Mouse (Mus musculus): ENCODE results near the gene Oscp1. TPM values are rescaled to one million over a fixed set of nuclear protein-coding genes. Genes with fewer than 3 reads are reported as not detected.
A peak's percentile ranks its signal among the peaks of the same experiment; 100 is the strongest.

The Oscp1 gene
- polyA plus RNA-seq, 1 experiment from 2014 or later = 11.8 TPM

GRCm38 (mm10) chr4:126104261-126105075 is 46.1 kb downstream of the Oscp1 start:
- peak overlapping the region; percentile 87 for H3K9ac ChIP-seq (replicated peaks; ENCODE audit: low read depth)
- TF ChIP-seq CTCF (IDR thresholded peaks at IDR 0.05) = no peak
- TF ChIP-seq EP300 (IDR thresholded peaks at IDR 0.05) = no peak
- H3K4me1 ChIP-seq (ENCODE audit: insufficient read depth, low read depth, low read length) = peaks cover 38% of the 10 kb centered on the region
- ATAC-seq = peak; percentile 0; the same call in 1 of the 2 replicates
- H3K4me2 ChIP-seq (replicated peaks; ENCODE audit: low read depth, low read length) = peak overlapping the region; percentile 71
- no peaks in the 10 kb centered on the region for H3K9me3 ChIP-seq (ENCODE audit: low read length)
- peak overlapping the region; percentile 93 for H3K4me3 ChIP-seq (ENCODE audit: low read depth, low read length)
- peak overlapping the region; percentile 97 for H3K27ac ChIP-seq (ENCODE audit: low read length)
- WGBS = 2% methylated on average over 34 of the region's 34 CpGs
- H3K27me3 ChIP-seq (replicated peaks; ENCODE audit: insufficient read depth, low read length) = no peaks in the 10 kb centered on the region
- H3K36me3 ChIP-seq (ENCODE audit: insufficient read depth, low read length) = no peaks in the 10 kb centered on the region
- peak; percentile 60 for DNase-seq (ENCODE audit: low spot score)

GRCm38 (mm10) chr4:126105131-126105783 is 46.9 kb downstream of the Oscp1 start:
- Histone ChIP-seq H3K9me3 (ENCODE audit: low read length) (no peaks in the 10 kb centered on the region), H3K4me1 (ENCODE audit: insufficient read depth, low read depth, low read length) (peaks cover 43% of the 10 kb centered on the region), H3K4me3 (ENCODE audit: low read depth, low read length) (peak overlapping the region; percentile 93; the same call in 1 of the 2 replicates), H3K4me2 (replicated peaks; ENCODE audit: low read depth, low read length) (peak overlapping the region; percentile 71), H3K36me3 (ENCODE audit: insufficient read depth, low read length) (no peaks in the 10 kb centered on the region), H3K9ac (replicated peaks; ENCODE audit: low read depth) (peak overlapping the region; percentile 87; the same call in 1 of the 2 replicates), H3K27ac (ENCODE audit: low read length) (no peak overlapping the region), H3K27me3 (replicated peaks; ENCODE audit: insufficient read depth, low read length) (no peaks in the 10 kb centered on the region)
- DNase-seq (ENCODE audit: low spot score) = no peak
- no peak for ATAC-seq
- 66% methylated on average over 7 of the region's 7 CpGs for WGBS
- TF ChIP-seq EP300 (IDR thresholded peaks at IDR 0.05) (no peak), CTCF (IDR thresholded peaks at IDR 0.05) (no peak)

DNA sequence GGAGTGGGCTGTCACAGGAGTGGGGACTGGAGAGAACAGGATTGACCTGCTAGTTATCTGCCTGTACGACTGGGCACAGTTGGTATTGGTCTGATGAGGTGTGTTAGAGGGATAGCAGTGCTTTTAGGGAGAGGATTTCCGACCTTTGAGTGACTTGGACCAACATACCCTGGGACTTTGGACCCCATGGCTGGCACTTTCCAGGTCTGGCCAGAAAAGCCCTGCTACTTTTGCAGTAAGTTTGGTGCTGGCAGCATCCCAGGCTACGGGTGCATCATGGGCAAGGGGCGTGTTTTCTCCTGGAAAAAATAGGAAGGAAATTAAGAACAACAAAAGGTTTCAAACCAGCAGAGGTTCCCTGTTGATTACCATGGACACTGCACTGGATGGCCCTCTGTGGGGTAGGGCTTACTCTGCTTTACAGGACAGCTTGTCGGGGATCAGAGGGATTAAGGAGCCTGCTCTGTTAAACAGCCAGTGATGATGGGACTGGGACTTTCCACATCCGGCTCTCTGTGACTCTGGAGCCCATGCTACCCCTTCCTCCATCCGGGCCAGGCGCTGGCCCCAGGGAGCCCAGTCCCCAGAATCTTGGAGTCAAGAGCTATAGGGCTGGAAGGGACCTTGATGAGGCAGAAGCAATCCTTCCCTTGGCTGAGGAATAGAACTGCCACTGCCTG is 49.8 kb downstream of the Oscp1 start:
- Histone ChIP-seq H3K4me2 (replicated peaks; ENCODE audit: low read depth, low read length) (no peak overlapping the region), H3K36me3 (ENCODE audit: insufficient read depth, low read length) (no peaks in the 10 kb centered on the region), H3K4me3 (ENCODE audit: low read depth, low read length) (no peak overlapping the region), H3K9ac (replicated peaks; ENCODE audit: low read depth) (no peak overlapping the region), H3K9me3 (ENCODE audit: low read length) (no peaks in the 10 kb centered on the region), H3K27ac (ENCODE audit: low read length) (0 out of 2 replicates have a peak overlapping the region, but pooled peaks have one; percentile 7), H3K27me3 (replicated peaks; ENCODE audit: insufficient read depth, low read length) (no peaks in the 10 kb centered on the region), H3K4me1 (ENCODE audit: insufficient read depth, low read depth, low read length) (peaks cover 41% of the 10 kb centered on the region; the same call in 1 of the 2 replicates)
- ATAC-seq (no peak), DNase-seq (ENCODE audit: low spot score) (no peak)
- no peak for TF ChIP-seq CTCF (IDR thresholded peaks at IDR 0.05)
- no peak for TF ChIP-seq EP300 (IDR thresholded peaks at IDR 0.05)
- 59% methylated on average over 8 of the region's 8 CpGs for WGBS

DNA sequence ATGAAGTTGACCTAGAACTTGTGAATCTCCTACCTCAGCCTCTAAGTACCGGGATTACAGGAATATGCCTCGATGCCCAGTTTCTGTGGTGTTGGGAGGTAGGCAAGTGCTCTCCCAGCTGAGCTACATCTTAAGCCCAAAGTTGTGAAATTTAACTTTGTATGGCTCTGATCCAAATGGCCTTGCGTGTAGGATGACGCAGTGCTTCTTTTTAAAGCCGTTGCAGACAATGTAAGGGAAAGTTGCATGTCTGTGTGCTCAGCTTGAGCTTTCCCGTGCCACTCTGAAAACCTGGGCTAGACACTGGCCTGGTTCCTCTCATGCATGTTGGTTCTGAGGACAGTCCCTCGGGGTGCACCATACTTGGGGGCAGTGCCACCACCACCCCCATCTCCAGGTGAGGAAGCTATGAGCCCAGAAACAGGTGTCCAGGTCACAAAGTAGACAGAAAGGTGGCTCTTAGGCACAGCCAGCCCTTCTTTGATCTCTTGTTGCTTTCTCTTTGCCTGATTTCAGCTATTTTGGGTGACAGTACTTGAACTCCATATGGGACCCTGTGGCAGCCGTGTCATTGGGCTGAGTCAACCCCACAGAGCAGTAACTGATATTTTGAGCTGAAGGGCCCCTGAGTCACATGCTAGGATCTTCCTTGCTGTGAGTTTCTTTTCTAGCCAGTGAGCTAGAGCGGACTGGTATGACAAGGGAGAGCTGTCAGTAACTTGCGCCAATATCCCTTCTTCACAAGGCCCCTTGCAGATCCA is 51.4 kb downstream of the Oscp1 start:
- Histone ChIP-seq H3K9ac (replicated peaks; ENCODE audit: low read depth) (no peak overlapping the region; the same call in 1 of the 2 replicates), H3K36me3 (ENCODE audit: insufficient read depth, low read length) (no peaks in the 10 kb centered on the region), H3K4me3 (ENCODE audit: low read depth, low read length) (no peak overlapping the region; the same call in 1 of the 2 replicates), H3K9me3 (ENCODE audit: low read length) (no peaks in the 10 kb centered on the region), H3K4me2 (replicated peaks; ENCODE audit: low read depth, low read length) (peak overlapping the region; percentile 44), H3K27me3 (replicated peaks; ENCODE audit: insufficient read depth, low read length) (no peaks in the 10 kb centered on the region), H3K4me1 (ENCODE audit: insufficient read depth, low read depth, low read length) (peaks cover 38% of the 10 kb centered on the region; the same call in 1 of the 2 replicates), H3K27ac (ENCODE audit: low read length) (peak overlapping the region; percentile 92)
- TF ChIP-seq EP300 (IDR thresholded peaks at IDR 0.05) (peak; percentile 61), CTCF (IDR thresholded peaks at IDR 0.05) (no peak)
- DNase-seq (ENCODE audit: low spot score) = peak; percentile 93
- WGBS = 35% methylated on average over 10 of the region's 10 CpGs
- ATAC-seq = peak; percentile 12

DNA sequence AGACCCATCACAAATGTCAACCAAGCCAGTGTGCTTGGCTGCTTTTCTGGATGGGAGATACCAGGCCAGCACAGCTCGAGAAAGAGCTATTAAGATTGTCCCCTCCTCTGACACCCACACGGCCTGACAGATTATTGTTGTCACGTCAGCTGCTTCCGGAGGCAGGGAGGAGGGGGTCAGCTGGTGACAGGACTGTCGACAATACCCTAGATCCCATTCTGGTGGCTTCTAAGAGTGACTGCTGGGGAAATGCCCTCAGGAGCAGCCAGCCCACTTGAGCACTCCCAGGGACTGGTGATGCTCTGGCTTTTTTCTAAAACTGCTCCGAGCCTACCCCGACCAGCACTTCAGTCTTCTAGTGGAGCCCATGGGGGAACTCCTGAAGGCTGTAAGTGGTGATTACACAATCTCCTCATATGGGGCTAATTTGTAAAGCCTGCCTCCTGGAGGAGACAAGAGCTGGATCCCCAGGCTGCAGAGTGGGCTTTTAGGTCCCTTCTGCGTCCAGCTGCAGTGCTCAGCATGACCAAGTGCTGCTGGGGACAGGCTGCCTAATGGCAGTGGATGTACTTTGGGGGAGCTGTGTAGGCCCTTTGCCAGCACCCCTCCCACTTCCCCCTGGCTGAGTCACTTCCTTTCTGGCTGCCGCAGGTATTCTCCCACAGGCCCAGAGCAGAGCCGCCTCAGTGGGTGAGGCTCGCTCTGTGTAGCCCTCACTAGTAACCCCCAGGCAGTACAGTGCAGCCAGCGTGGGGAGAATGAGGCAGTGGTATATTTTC is 52.2 kb downstream of the Oscp1 start:
- peak; percentile 92 for DNase-seq (ENCODE audit: low spot score)
- peak; percentile 63 for TF ChIP-seq CTCF (IDR thresholded peaks at IDR 0.05)
- TF ChIP-seq EP300 (IDR thresholded peaks at IDR 0.05) = peak; percentile 78
- 2% methylated on average over 12 of the region's 12 CpGs for WGBS
- H3K9ac ChIP-seq (replicated peaks; ENCODE audit: low read depth) = peak overlapping the region; percentile 32; the same call in 1 of the 2 replicates
- peak; percentile 89 for ATAC-seq
- H3K27ac ChIP-seq (ENCODE audit: low read length) = peak overlapping the region; percentile 92
- peaks cover 31% of the 10 kb centered on the region; the same call in 1 of the 2 replicates for H3K4me1 ChIP-seq (ENCODE audit: insufficient read depth, low read depth, low read length)
- H3K27me3 ChIP-seq (replicated peaks; ENCODE audit: insufficient read depth, low read length) = no peaks in the 10 kb centered on the region
- H3K36me3 ChIP-seq (ENCODE audit: insufficient read depth, low read length) = no peaks in the 10 kb centered on the region
- H3K9me3 ChIP-seq (ENCODE audit: low read length) = no peaks in the 10 kb centered on the region
- peak overlapping the region; percentile 44 for H3K4me2 ChIP-seq (replicated peaks; ENCODE audit: low read depth, low read length)
- peak overlapping the region; percentile 5; the same call in 1 of the 2 replicates for H3K4me3 ChIP-seq (ENCODE audit: low read depth, low read length)
